Mouse (Mus musculus) left cerebral cortex, adult 2 months (tissue): ENCODE measurements around the gene Plekhj1. TPM values are rescaled to one million over a fixed set of nuclear protein-coding genes. Genes with fewer than 3 reads are reported as not detected.

Source experiments
- DNase-seq, 2 experiments: peaks; one replicate each; pipeline ENCODE4 v3.0.0; 2021 to 2022; ENCODE audit warnings: low spot score in 2 of 2, mixed read lengths in 1 of 2; ENCODE audit errors: extremely low spot score in 1 of 2
- H3K27ac ChIP-seq: fragments of 200-600 bp; 2 replicates; pipeline ENCODE4 v1.8.1; 2022
- H3K4me3 ChIP-seq: fragments of 200-600 bp; 2 replicates; pipeline ENCODE4 v1.8.1; 2022
- CTCF ChIP-seq: fragments of 200-600 bp; IDR thresholded peaks from 2 replicates; pipeline ENCODE4 v1.8.1; 2022; ENCODE audit warnings: antibody characterized with exemption, mild to moderate bottlenecking, moderate library complexity
- intact Hi-C: fragments of 180-260 bp; cut with DNase I; formaldehyde crosslinking; loops from one replicate; pipeline ENCODE4 v1.15.1; 2025
- total RNA-seq, 2 experiments: library from RNA; stranded (reverse); gene quantifications; 2 replicates each; pipeline ENCODE4 v1.2.3; 2021

The Plekhj1 gene
- total RNA-seq, 2 experiments from 2014 or later, result 68.2 to 71.0 TPM

- H3K4me3 ChIP-seq, result no peak overlapping the region
- intact Hi-C loops, result no loop called here
- H3K27ac ChIP-seq, result no peak overlapping the region
- TF ChIP-seq CTCF, result no peak
- no peak for DNase-seq
Observed at GRCm38 (mm10) chr10:80763502-80763901, 34.9 kb downstream of the Plekhj1 start.

GRCm38 (mm10) chr10:80761821-80762220 lies 36.6 kb downstream of the Plekhj1 start:
- DNase-seq, result no peak
- Histone ChIP-seq H3K27ac (no peak overlapping the region), H3K4me3 (no peak overlapping the region)
- intact Hi-C loops, result no loop called here
- TF ChIP-seq CTCF, result no peak

GRCm38 (mm10) chr10:80760596-80761524 lies 37.6 kb downstream of the Plekhj1 start:
- DNase-seq, result no peak
- intact Hi-C loops, result no loop called here
- no peak overlapping the region for H3K27ac ChIP-seq
- no peak for TF ChIP-seq CTCF
- H3K4me3 ChIP-seq, result no peak overlapping the region

- intact Hi-C loops, result no loop called here
- H3K27ac ChIP-seq, result no peak overlapping the region; the same call in 1 of the 2 replicates
- peak in 1 of 2 experiments; percentile 42 for DNase-seq
- no peak for TF ChIP-seq CTCF
- no peak overlapping the region for H3K4me3 ChIP-seq
Observed at GRCm38 (mm10) chr10:80758651-80759050, 39.8 kb downstream of the Plekhj1 start.

GRCm38 (mm10) chr10:80757717-80758116 lies 40.7 kb downstream of the Plekhj1 start:
- Histone ChIP-seq H3K27ac (peak overlapping the region; percentile 90), H3K4me3 (no peak overlapping the region)
- intact Hi-C loops, result no loop called here
- TF ChIP-seq CTCF, result peak; percentile 57
- DNase-seq, result peak; percentile 58 to 72

GRCm38 (mm10) chr10:80756967-80757366 lies 41.5 kb downstream of the Plekhj1 start:
- DNase-seq, result peak in 1 of 2 experiments; percentile 51
- TF ChIP-seq CTCF, result no peak
- H3K4me3 ChIP-seq, result peak overlapping the region; percentile 71
- intact Hi-C loops, result no loop called here
- H3K27ac ChIP-seq, result peak overlapping the region; percentile 90

GRCm38 (mm10) chr10:80756509-80756908 lies 41.9 kb downstream of the Plekhj1 start:
- Histone ChIP-seq H3K4me3 (peak overlapping the region; percentile 71), H3K27ac (peak overlapping the region; percentile 90)
- no peak for DNase-seq
- TF ChIP-seq CTCF, result no peak
- intact Hi-C loops, result no loop called here

GRCm38 (mm10) chr10:80756099-80756498 lies 42.3 kb downstream of the Plekhj1 start:
- intact Hi-C loops, result no loop called here
- TF ChIP-seq CTCF, result no peak; the same call in 1 of the 2 replicates
- peak overlapping the region; percentile 71 for H3K4me3 ChIP-seq
- DNase-seq, result no peak
- peak overlapping the region; percentile 90 for H3K27ac ChIP-seq

- H3K27ac ChIP-seq, result peak overlapping the region; percentile 90
- TF ChIP-seq CTCF, result no peak
- no peak for DNase-seq
- intact Hi-C loops, result loop anchor here (2.0 kb wide), 1 partner anchor 43 kb away; the partner anchor contains the start of genes Plekhj1 and Sf3a2
- peak overlapping the region; percentile 71 for H3K4me3 ChIP-seq
Observed at GRCm38 (mm10) chr10:80755291-80756015, 43.0 kb downstream of the Plekhj1 start.

- H3K4me3 ChIP-seq, result peak within 1 kb of the TSS; percentile 71
- peak within 1 kb of the TSS; percentile 90 for H3K27ac ChIP-seq
- no peak for TF ChIP-seq CTCF
- peak; percentile 99 for DNase-seq
- intact Hi-C loops, result loop anchor here (2.0 kb wide), 1 partner anchor 44 kb away; the partner anchor contains the start of genes Plekhj1 and Sf3a2
Observed at GRCm38 (mm10) chr10:80754594-80755290, 43.7 kb downstream of the Plekhj1 start, which contains the start of gene Dot1l. Dot1l (plus strand) TSS chr10:80755206.

GRCm38 (mm10) chr10:80752079-80752625 lies 46.3 kb downstream of the Plekhj1 start:
- intact Hi-C loops, result no loop called here

More at GRCm38 (mm10) chr10:80752079-80752625, 46.3 kb downstream of the Plekhj1 start:
- peak overlapping the region; percentile 75 for H3K27ac ChIP-seq
- DNase-seq, result no peak
- H3K4me3 ChIP-seq, result peak overlapping the region; percentile 16; the same call in 1 of the 2 replicates
- no peak for TF ChIP-seq CTCF
